Mouse (Mus musculus) MEL (cell line): ENCODE data around the gene Nadk.

ENCODE experiments used
- CTCF ChIP-seq, 3 experiments: IDR thresholded peaks in 2 of 3; conservative IDR thresholded peaks in 1 of 3; 2 replicates each; pipeline ENCODE4 v1.5.1; 2011 to 2012; ENCODE audit warnings: low read length in 3 of 3, low read depth in 2 of 3, mild to moderate bottlenecking in 2 of 3, improper control_type of control experiment in 1 of 3, inconsistent platforms in 1 of 3, mixed read lengths in 1 of 3, moderate library complexity in 1 of 3; ENCODE audit not compliant: control insufficient read depth in 1 of 3, insufficient read depth in 1 of 3, poor library complexity in 1 of 3, severe bottlenecking in 1 of 3
- MAZ ChIP-seq: IDR thresholded peaks from 2 replicates; pipeline ENCODE4 v1.6.1; 2012; ENCODE audit warnings: low read depth, mild to moderate bottlenecking, inconsistent platforms, low read length, improper control_type of control experiment
- POLR2A ChIP-seq, 2 experiments: IDR thresholded peaks; 2 replicates each; pipeline ENCODE4 v1.6.1; 2011 to 2012; ENCODE audit warnings: low read length in 2 of 2, mild to moderate bottlenecking in 2 of 2, control low read depth in 1 of 2, improper control_type of control experiment in 1 of 2, low read depth in 1 of 2, moderate library complexity in 1 of 2; ENCODE audit not compliant: control insufficient read depth in 1 of 2, insufficient read depth in 1 of 2, poor library complexity in 1 of 2
- TAL1 ChIP-seq: IDR thresholded peaks from 2 replicates; pipeline ENCODE4 v1.6.1; 2012; ENCODE audit warnings: mild to moderate bottlenecking, inconsistent platforms, low read length, moderate library complexity, mixed read lengths
- UBTF ChIP-seq: IDR thresholded peaks from 2 replicates; pipeline ENCODE4 v1.6.1; 2012; ENCODE audit warnings: low read depth, mild to moderate bottlenecking, inconsistent platforms, low read length, improper control_type of control experiment, moderate library complexity, borderline replicate concordance; ENCODE audit not compliant: insufficient read depth
- ZNF384 ChIP-seq: IDR thresholded peaks from 2 replicates; pipeline ENCODE4 v1.6.1; 2012; ENCODE audit warnings: low read depth, mild to moderate bottlenecking, inconsistent platforms, low read length, improper control_type of control experiment

DNA sequence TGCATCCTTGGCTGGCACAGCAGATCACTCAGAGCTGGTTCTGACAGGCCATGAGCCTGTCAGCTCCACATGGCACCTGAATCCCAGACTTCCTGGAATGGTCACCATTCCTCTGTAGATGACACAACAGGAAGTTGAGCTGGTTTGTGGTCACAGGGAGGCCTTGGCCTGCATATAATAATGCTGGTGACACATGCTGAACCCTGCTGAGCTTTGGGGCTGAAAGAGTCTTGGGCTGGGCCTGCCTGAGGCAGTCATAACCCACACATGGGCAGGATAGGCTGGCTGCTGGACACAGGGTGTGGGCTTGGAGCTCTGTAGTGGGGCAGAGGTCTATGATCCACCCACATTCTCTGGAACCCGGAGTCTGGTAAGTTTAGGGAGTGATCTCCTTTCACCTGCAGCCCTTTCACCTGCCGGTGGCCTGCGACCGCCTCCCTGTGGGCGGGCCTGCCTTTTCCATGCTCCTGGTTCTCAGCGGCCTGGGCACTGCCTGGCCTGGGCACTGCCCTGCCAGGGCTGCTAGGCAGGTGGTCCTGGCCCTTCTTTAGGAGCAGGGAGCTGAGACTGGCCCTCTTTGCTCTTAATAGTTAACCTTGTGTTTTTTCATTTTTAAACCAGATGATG lies 20.2 kb downstream of the Nadk start:
- TF ChIP-seq POLR2A (IDR thresholded peaks at IDR 0.05; ENCODE audit: control insufficient read depth in 1 of 2, insufficient read depth in 1 of 2, low read depth in 1 of 2, low read length in 2 of 2, poor library complexity in 1 of 2) = no peak
- no peak for TF ChIP-seq CTCF (IDR thresholded peaks at IDR 0.05 in 2 of 3, conservative IDR thresholded peaks at IDR 0.05 in 1 of 3; ENCODE audit: control insufficient read depth in 1 of 3, insufficient read depth in 1 of 3, low read depth in 2 of 3, low read length in 3 of 3, poor library complexity in 1 of 3, severe bottlenecking in 1 of 3)
- TF ChIP-seq TAL1 = no peak
- TF ChIP-seq ZNF384 = no peak
- no peak for TF ChIP-seq UBTF
- TF ChIP-seq MAZ = no peak
